Mouse (Mus musculus): ENCODE measurements around the gene Map3k10. TPM values are rescaled to one million over a fixed set of nuclear protein-coding genes. Genes with fewer than 3 reads are reported as not detected.
"Not testable (repeated sequence)": the region's sequence is repeated elsewhere in the genome, so short reads cannot be mapped to it uniquely, and the experiment has no call there.

The Map3k10 gene
- polyA plus RNA-seq, 1 experiment: 12.2 TPM

- no peak for TF ChIP-seq CTCF (IDR thresholded peaks at IDR 0.05; ENCODE audit: low read depth, low read length)
- no peak for TF ChIP-seq POLR2A (IDR thresholded peaks at IDR 0.05; ENCODE audit: borderline replicate concordance, low read depth, low read length)
- no peak overlapping the region for H3K27ac ChIP-seq (ENCODE audit: insufficient read depth, low read depth, low read length)
- no peaks in the 10 kb centered on the region for H3K4me1 ChIP-seq (ENCODE audit: control insufficient read depth, insufficient read depth, low read length)
- no peak overlapping the region for H3K4me3 ChIP-seq (ENCODE audit: insufficient read depth, low read length)
These were observed 18.9 kb downstream of the Map3k10 start for GRCm38 (mm10) chr7:27655545-27655944.

- no peak overlapping the region for H3K27ac ChIP-seq (ENCODE audit: insufficient read depth, low read depth, low read length)
- peaks cover 3% of the 10 kb centered on the region; the same call in 1 of the 2 replicates for H3K4me1 ChIP-seq (ENCODE audit: control insufficient read depth, insufficient read depth, low read length)
- no peak for TF ChIP-seq POLR2A (IDR thresholded peaks at IDR 0.05; ENCODE audit: borderline replicate concordance, low read depth, low read length)
- peak; percentile 78 for TF ChIP-seq CTCF (IDR thresholded peaks at IDR 0.05; ENCODE audit: low read depth, low read length)
- no peak overlapping the region for H3K4me3 ChIP-seq (ENCODE audit: insufficient read depth, low read length)
These were observed 19.7 kb downstream of the Map3k10 start for GRCm38 (mm10) chr7:27654607-27655276.

- Histone ChIP-seq H3K27ac (ENCODE audit: insufficient read depth, low read depth, low read length) (no peak within 1 kb of the TSS), H3K4me1 (ENCODE audit: control insufficient read depth, insufficient read depth, low read length) (peaks cover 3% of the 10 kb centered on the region; the same call in 1 of the 2 replicates), H3K4me3 (ENCODE audit: insufficient read depth, low read length) (no peak within 1 kb of the TSS)
- no peak for TF ChIP-seq CTCF (IDR thresholded peaks at IDR 0.05; ENCODE audit: low read depth, low read length)
- TF ChIP-seq POLR2A (IDR thresholded peaks at IDR 0.05; ENCODE audit: borderline replicate concordance, low read depth, low read length): no peak
These were observed 20.5 kb downstream of the Map3k10 start, which contains the start of gene Ttc9b for GRCm38 (mm10) chr7:27653681-27654437. Ttc9b (plus strand) TSS chr7:27653915.

- TF ChIP-seq CTCF (IDR thresholded peaks at IDR 0.05; ENCODE audit: low read depth, low read length) (peak; percentile 90), POLR2A (IDR thresholded peaks at IDR 0.05; ENCODE audit: borderline replicate concordance, low read depth, low read length) (no peak)
- H3K4me3 ChIP-seq (ENCODE audit: insufficient read depth, low read length): no peak overlapping the region
- peaks cover 3% of the 10 kb centered on the region; the same call in 1 of the 2 replicates for H3K4me1 ChIP-seq (ENCODE audit: control insufficient read depth, insufficient read depth, low read length)
- no peak overlapping the region for H3K27ac ChIP-seq (ENCODE audit: insufficient read depth, low read depth, low read length)
These were observed 23.4 kb downstream of the Map3k10 start for GRCm38 (mm10) chr7:27650949-27651348.

- TF ChIP-seq POLR2A (IDR thresholded peaks at IDR 0.05; ENCODE audit: borderline replicate concordance, low read depth, low read length): no peak
- no peak for TF ChIP-seq CTCF (IDR thresholded peaks at IDR 0.05; ENCODE audit: low read depth, low read length)
- no peak overlapping the region for H3K4me3 ChIP-seq (ENCODE audit: insufficient read depth, low read length)
These were observed 24.7 kb downstream of the Map3k10 start for GRCm38 (mm10) chr7:27649723-27650122.

GRCm38 (mm10) chr7:27647281-27648002, 27.0 kb downstream of the Map3k10 start:
- H3K4me3 ChIP-seq (ENCODE audit: insufficient read depth, low read length): no peak overlapping the region
- H3K27ac ChIP-seq (ENCODE audit: insufficient read depth, low read depth, low read length): no peak overlapping the region
- peaks cover 3% of the 10 kb centered on the region; the same call in 1 of the 2 replicates for H3K4me1 ChIP-seq (ENCODE audit: control insufficient read depth, insufficient read depth, low read length)
- TF ChIP-seq CTCF (IDR thresholded peaks at IDR 0.05; ENCODE audit: low read depth, low read length): no peak

More at GRCm38 (mm10) chr7:27649723-27650122, 24.7 kb downstream of the Map3k10 start:
- peaks cover 3% of the 10 kb centered on the region; the same call in 1 of the 2 replicates for H3K4me1 ChIP-seq (ENCODE audit: control insufficient read depth, insufficient read depth, low read length)
- no peak overlapping the region for H3K27ac ChIP-seq (ENCODE audit: insufficient read depth, low read depth, low read length)

GRCm38 (mm10) chr7:27646516-27646915, 27.9 kb downstream of the Map3k10 start:
- no peak overlapping the region for H3K4me3 ChIP-seq (ENCODE audit: insufficient read depth, low read length)
- peaks cover 3% of the 10 kb centered on the region; the same call in 1 of the 2 replicates for H3K4me1 ChIP-seq (ENCODE audit: control insufficient read depth, insufficient read depth, low read length)
- TF ChIP-seq CTCF (IDR thresholded peaks at IDR 0.05; ENCODE audit: low read depth, low read length): no peak
- H3K27ac ChIP-seq (ENCODE audit: insufficient read depth, low read depth, low read length): no peak overlapping the region

GRCm38 (mm10) chr7:27644471-27644870, 29.9 kb downstream of the Map3k10 start:
- TF ChIP-seq POLR2A (IDR thresholded peaks at IDR 0.05; ENCODE audit: borderline replicate concordance, low read depth, low read length) (no peak), CTCF (IDR thresholded peaks at IDR 0.05; ENCODE audit: low read depth, low read length) (no peak)
- Histone ChIP-seq H3K4me1 (ENCODE audit: control insufficient read depth, insufficient read depth, low read length) (no peaks in the 10 kb centered on the region), H3K27ac (ENCODE audit: insufficient read depth, low read depth, low read length) (no peak overlapping the region), H3K4me3 (ENCODE audit: insufficient read depth, low read length) (no peak overlapping the region)

GRCm38 (mm10) chr7:27635094-27635493, 39.3 kb downstream of the Map3k10 start:
- not testable (repeated sequence) for H3K4me1 ChIP-seq (ENCODE audit: control insufficient read depth, insufficient read depth, low read length)

GRCm38 (mm10) chr7:27634691-27635090, 39.7 kb downstream of the Map3k10 start:
- TF ChIP-seq POLR2A (IDR thresholded peaks at IDR 0.05; ENCODE audit: borderline replicate concordance, low read depth, low read length): no peak
- no peak for TF ChIP-seq CTCF (IDR thresholded peaks at IDR 0.05; ENCODE audit: low read depth, low read length)
- Histone ChIP-seq H3K27ac (ENCODE audit: insufficient read depth, low read depth, low read length) (no peak overlapping the region), H3K4me1 (ENCODE audit: control insufficient read depth, insufficient read depth, low read length) (no peaks in the 10 kb centered on the region), H3K4me3 (ENCODE audit: insufficient read depth, low read length) (no peak overlapping the region)

More at GRCm38 (mm10) chr7:27635094-27635493, 39.3 kb downstream of the Map3k10 start:
- H3K4me3 ChIP-seq (ENCODE audit: insufficient read depth, low read length); H3K27ac ChIP-seq (ENCODE audit: insufficient read depth, low read depth, low read length): not testable (repeated sequence)
